ENCODE assay signal across 10 mouse cellular contexts in genomic region chr7:142553417-142554335, GRCm38 (mm10). TPM values are rescaled to one million over a fixed set of nuclear protein-coding genes. Genes with fewer than 3 reads are reported as not detected.
DNase-seq lines count a peak whose midpoint lies in the region; ATAC-seq and TF ChIP-seq lines count a peak whose summit lies in the region.
"Had no signal": no experiment of that assay in that cellular context is flagged by ENCODE, and none has a peak within 500 bp of the region (broad histone marks: within the 10 kb centered on the region; RNA-seq: fewer than 3 reads in every experiment).

No protein-coding gene starts in this region.

- no peak overlapping the region for H3K9ac ChIP-seq in forebrain, embryonic 12.5 days
- no peak overlapping the region for H3K9ac ChIP-seq in forebrain, postnatal 0 days
- peak overlapping the region; percentile 11; the same call in 1 of the 2 replicates for H3K9ac ChIP-seq in kidney, embryonic 15.5 days
- no peak overlapping the region for H3K9ac ChIP-seq in limb, embryonic 15.5 days
- no peak overlapping the region for H3K9ac ChIP-seq in midbrain, embryonic 11.5 days (ENCODE audit: low read length)

- no peaks in the 10 kb centered on the region for H3K36me3 ChIP-seq in forebrain, embryonic 12.5 days (replicated peaks)
- no peaks in the 10 kb centered on the region for H3K36me3 ChIP-seq in forebrain, postnatal 0 days (ENCODE audit: insufficient read depth)
- H3K36me3 ChIP-seq in kidney, embryonic 15.5 days, result no peaks in the 10 kb centered on the region
- no peaks in the 10 kb centered on the region for H3K36me3 ChIP-seq in embryonic facial prominence, embryonic 10.5 days (replicated peaks)
- no peaks in the 10 kb centered on the region for H3K36me3 ChIP-seq in limb, embryonic 15.5 days
- no peaks in the 10 kb centered on the region for H3K36me3 ChIP-seq in midbrain, embryonic 11.5 days (ENCODE audit: control insufficient read depth, insufficient read depth, low read length)

- H3K4me3 ChIP-seq in forebrain, embryonic 12.5 days (replicated peaks), result no peak overlapping the region
- H3K4me3 ChIP-seq in forebrain, postnatal 0 days (ENCODE audit: low read depth, low read length), result no peak overlapping the region
- H3K4me3 ChIP-seq in kidney, embryonic 15.5 days (replicated peaks), result no peak overlapping the region
- H3K4me3 ChIP-seq in embryonic facial prominence, embryonic 10.5 days, result peak overlapping the region; percentile 25
- H3K4me3 ChIP-seq in limb, embryonic 15.5 days, result no peak overlapping the region
- H3K4me3 ChIP-seq in midbrain, embryonic 11.5 days (ENCODE audit: low read depth, low read length), result no peak overlapping the region
- H3K4me3 ChIP-seq: megakaryocyte, embryonic 14.5 days had no signal

- H3K27ac ChIP-seq in forebrain, embryonic 12.5 days, result peak overlapping the region; percentile 60; the same call in 1 of the 2 replicates
- H3K27ac ChIP-seq in forebrain, postnatal 0 days (ENCODE audit: low read depth, low read length), result no peak overlapping the region
- peak overlapping the region; percentile 93 for H3K27ac ChIP-seq in kidney, embryonic 15.5 days
- H3K27ac ChIP-seq in embryonic facial prominence, embryonic 10.5 days (replicated peaks), result peak overlapping the region; percentile 95
- H3K27ac ChIP-seq in limb, embryonic 15.5 days, result peak overlapping the region; percentile 89
- H3K27ac ChIP-seq in midbrain, embryonic 11.5 days (ENCODE audit: low read depth, low read length), result no peak overlapping the region

- H3K4me2 ChIP-seq in forebrain, embryonic 12.5 days, result no peak overlapping the region
- H3K4me2 ChIP-seq in forebrain, postnatal 0 days (ENCODE audit: low read depth), result no peak overlapping the region
- no peak overlapping the region for H3K4me2 ChIP-seq in kidney, embryonic 15.5 days
- H3K4me2 ChIP-seq in limb, embryonic 15.5 days, result no peak overlapping the region
- H3K4me2 ChIP-seq in midbrain, embryonic 11.5 days, result no peak overlapping the region

- no peak for DNase-seq in forebrain, postnatal 0 days
- DNase-seq in kidney, adult 8-10 months, result no peak
- peak; percentile 80 for DNase-seq in embryonic facial prominence, embryonic 10.5 days (ENCODE audit: low spot score)
- no peak for DNase-seq in midbrain, embryonic 11.5 days (ENCODE audit: low spot score, missing footprints)

- H3K4me1 ChIP-seq in forebrain, embryonic 12.5 days, result peaks cover 27% of the 10 kb centered on the region
- H3K4me1 ChIP-seq in forebrain, postnatal 0 days (ENCODE audit: insufficient read depth), result no peaks in the 10 kb centered on the region
- peaks cover 64% of the 10 kb centered on the region for H3K4me1 ChIP-seq in kidney, embryonic 15.5 days
- peaks cover 96% of the 10 kb centered on the region for H3K4me1 ChIP-seq in embryonic facial prominence, embryonic 10.5 days
- peaks cover 69% of the 10 kb centered on the region for H3K4me1 ChIP-seq in limb, embryonic 15.5 days
- H3K4me1 ChIP-seq in midbrain, embryonic 11.5 days (ENCODE audit: control insufficient read depth, insufficient read depth, low read length), result peaks cover 12% of the 10 kb centered on the region
- H3K4me1 ChIP-seq: megakaryocyte, embryonic 14.5 days had no signal

- H3K27me3 ChIP-seq in forebrain, embryonic 12.5 days, result no peaks in the 10 kb centered on the region
- no peaks in the 10 kb centered on the region for H3K27me3 ChIP-seq in forebrain, postnatal 0 days (ENCODE audit: insufficient read depth, low read length)
- no peaks in the 10 kb centered on the region for H3K27me3 ChIP-seq in kidney, embryonic 15.5 days
- H3K27me3 ChIP-seq in embryonic facial prominence, embryonic 10.5 days (replicated peaks; ENCODE audit: low read depth, poor library complexity, severe bottlenecking), result no peaks in the 10 kb centered on the region
- no peaks in the 10 kb centered on the region for H3K27me3 ChIP-seq in limb, embryonic 15.5 days
- no peaks in the 10 kb centered on the region for H3K27me3 ChIP-seq in midbrain, embryonic 11.5 days (ENCODE audit: control insufficient read depth, insufficient read depth, low read length)

- H3K9me3 ChIP-seq in forebrain, embryonic 12.5 days, result no peaks in the 10 kb centered on the region
- no peaks in the 10 kb centered on the region for H3K9me3 ChIP-seq in forebrain, postnatal 0 days (ENCODE audit: low read length)
- no peaks in the 10 kb centered on the region for H3K9me3 ChIP-seq in kidney, embryonic 15.5 days (replicated peaks)
- no peaks in the 10 kb centered on the region for H3K9me3 ChIP-seq in embryonic facial prominence, embryonic 10.5 days
- H3K9me3 ChIP-seq in limb, embryonic 15.5 days, result no peaks in the 10 kb centered on the region
- H3K9me3 ChIP-seq in midbrain, embryonic 11.5 days (ENCODE audit: control insufficient read depth, low read length), result no peaks in the 10 kb centered on the region
- H3K9me3 ChIP-seq: megakaryocyte, embryonic 14.5 days had no signal

- TF ChIP-seq CTCF in forebrain, postnatal 0 days (IDR thresholded peaks at IDR 0.05; ENCODE audit: low read depth), result no peak

- no peak for ATAC-seq in forebrain, embryonic 12.5 days (ENCODE audit: low FRiP score)
- ATAC-seq in forebrain, postnatal 0 days, result no peak
- ATAC-seq in kidney, embryonic 15.5 days (replicated peaks; ENCODE audit: low FRiP score), result peak; percentile 31; the same call in 1 of the 2 replicates
- peak; percentile 41; the same call in 1 of the 2 replicates for ATAC-seq in limb, embryonic 15.5 days (ENCODE audit: insufficient number of reproducible peaks, low FRiP score, low TSS enrichment, low read depth)
- ATAC-seq in erythroid progenitor cell, adult 5-6 weeks (replicated peaks; ENCODE audit: low FRiP score, poor library complexity, severe bottlenecking), result no peak
- ATAC-seq in midbrain, embryonic 11.5 days (ENCODE audit: low FRiP score), result no peak

- 41% methylated on average over 11 of the region's 11 CpGs for WGBS in forebrain, embryonic 12.5 days
- WGBS in forebrain, postnatal 0 days, result 44% methylated on average over 11 of the region's 11 CpGs
- 15% methylated on average over 11 of the region's 11 CpGs for WGBS in kidney, embryonic 15.5 days
- WGBS in embryonic facial prominence, embryonic 10.5 days, result 14% methylated on average over 11 of the region's 11 CpGs
- WGBS in limb, embryonic 15.5 days, result 16% methylated on average over 11 of the region's 11 CpGs
- WGBS in midbrain, embryonic 11.5 days, result 44% methylated on average over 11 of the region's 11 CpGs

RNA-seq across cellular contexts. Expression of gene Mrpl23, which starts 21.2 kb away (rescaled TPM):
- polyA plus RNA-seq in forebrain, embryonic 12.5 days (2016; fragmentation: Nextera tagmentation; extraction: Ambion mirVana), result 10.8 and 15.9 TPM in 2 replicates
- total RNA-seq in forebrain, postnatal 0 days (2014; rRNA removed), result 44.8 and 73.5 TPM in 2 replicates
- polyA plus RNA-seq in forebrain, postnatal 0 days (2015; fragmentation: Nextera tagmentation; extraction: Ambion mirVana), result 25.5 and 27.9 TPM in 2 replicates
- 25.8 and 26.8 TPM in 2 replicates for polyA plus RNA-seq in kidney, embryonic 15.5 days (2015; fragmentation: Nextera tagmentation; extraction: Ambion mirVana)
- polyA plus RNA-seq in embryonic facial prominence, embryonic 10.5 days (2016; fragmentation: Nextera tagmentation; extraction: Ambion mirVana), result 18.1 and 22.4 TPM in 2 replicates
- 28.8 and 30.5 TPM in 2 replicates for polyA plus RNA-seq in limb, embryonic 15.5 days (2015; fragmentation: Nextera tagmentation; extraction: Ambion mirVana)
- 9.6 TPM in 1 of 2 replicates, not detected in the other for total RNA-seq in erythroid progenitor cell, adult 5-6 weeks (2015; ENCODE audit: low replicate concordance)
- 0.13 TPM in 1 of 2 replicates, not detected in the other for total RNA-seq in erythroid progenitor cell, adult 5-6 weeks (2017; ENCODE audit: low replicate concordance)
- 13.9 and 16.6 TPM in 2 replicates for polyA plus RNA-seq in midbrain, embryonic 11.5 days (2014; fragmentation: Nextera tagmentation; extraction: Ambion mirVana)

RNA-seq across cellular contexts. Expression of gene Tnnt3, which starts 55.0 kb away (rescaled TPM):
- 0.78 TPM in 1 of 2 replicates, not detected in the other for polyA plus RNA-seq in forebrain, embryonic 12.5 days (2016; fragmentation: Nextera tagmentation; extraction: Ambion mirVana)
- total RNA-seq in forebrain, postnatal 0 days (2014; rRNA removed), result 1.2 and 1.6 TPM in 2 replicates
- 1.2 and 1.4 TPM in 2 replicates for polyA plus RNA-seq in forebrain, postnatal 0 days (2015; fragmentation: Nextera tagmentation; extraction: Ambion mirVana)
- 23.5 and 46.2 TPM in 2 replicates for polyA plus RNA-seq in kidney, embryonic 15.5 days (2015; fragmentation: Nextera tagmentation; extraction: Ambion mirVana)
- 1.4 and 1.6 TPM in 2 replicates for polyA plus RNA-seq in embryonic facial prominence, embryonic 10.5 days (2016; fragmentation: Nextera tagmentation; extraction: Ambion mirVana)
- polyA plus RNA-seq in limb, embryonic 15.5 days (2015; fragmentation: Nextera tagmentation; extraction: Ambion mirVana), result 154 and 517 TPM in 2 replicates
- not detected in 2 replicates for total RNA-seq in erythroid progenitor cell, adult 5-6 weeks (2015; ENCODE audit: low replicate concordance)
- not detected in 2 replicates for total RNA-seq in erythroid progenitor cell, adult 5-6 weeks (2017; ENCODE audit: low replicate concordance)
- polyA plus RNA-seq in midbrain, embryonic 11.5 days (2014; fragmentation: Nextera tagmentation; extraction: Ambion mirVana), result 0.77 and 2.0 TPM in 2 replicates
- total RNA-seq: MEL had no signal

Comparison
In these comparisons a context has a peak if more than half of its experiments do, and no peak if none do; other contexts are left out.
1. H3K27ac ChIP-seq: peak in forebrain, embryonic 12.5 days (single experiment), kidney, embryonic 15.5 days (single experiment), embryonic facial prominence, embryonic 10.5 days (single experiment) and limb, embryonic 15.5 days (single experiment); none in forebrain, postnatal 0 days (single experiment) and midbrain, embryonic 11.5 days (single experiment).
2. ATAC-seq: peak in kidney, embryonic 15.5 days (single experiment) and limb, embryonic 15.5 days (single experiment); none in forebrain, embryonic 12.5 days (single experiment), forebrain, postnatal 0 days (single experiment), erythroid progenitor cell, adult 5-6 weeks (single experiment) and midbrain, embryonic 11.5 days (single experiment).